Mouse (Mus musculus) hindbrain, postnatal 0 days (tissue): ENCODE measurements around the gene Plpp1. TPM values are rescaled to one million over a fixed set of nuclear protein-coding genes. Genes with fewer than 3 reads are reported as not detected.

Experiments
- ATAC-seq: fragments of 200-750 bp; cut with Nextera tagmentation; 2 replicates; pipeline ENCODE4 v1.8.0; 2017; ENCODE audit warnings: mild to moderate bottlenecking, moderate TSS enrichment, moderate library complexity
- DNase-seq: peaks from one replicate; pipeline ENCODE4 v3.0.0-alpha.2; 2015; ENCODE audit warnings: low spot score
- H3K27ac ChIP-seq: fragments of 300-500 bp; sonication (generic); 2 replicates; pipeline ENCODE4 v1.5.1; 2014; ENCODE audit warnings: mild to moderate bottlenecking
- H3K27me3 ChIP-seq: fragments of 300-500 bp; sonication (generic); 2 replicates; pipeline ENCODE4 v1.6.1; 2014; ENCODE audit warnings: low read length, mixed read lengths; ENCODE audit not compliant: insufficient read depth
- H3K36me3 ChIP-seq: fragments of 300-500 bp; sonication (generic); 2 replicates; pipeline ENCODE4 v1.6.1; 2014; ENCODE audit warnings: low read length, mixed read lengths; ENCODE audit not compliant: insufficient read depth
- H3K4me1 ChIP-seq: fragments of 300-500 bp; sonication (generic); 2 replicates; pipeline ENCODE4 v1.6.1; 2014; ENCODE audit warnings: antibody characterized with exemption, low read length, mixed read lengths; ENCODE audit not compliant: insufficient read depth
- H3K4me2 ChIP-seq: fragments of 300-500 bp; sonication (generic); 2 replicates; pipeline ENCODE4 v1.6.1; 2014; ENCODE audit warnings: low read depth, mild to moderate bottlenecking, low read length, moderate library complexity, mixed read lengths
- H3K4me3 ChIP-seq: fragments of 300-500 bp; sonication (generic); 2 replicates; pipeline ENCODE4 v1.5.1; 2014; ENCODE audit warnings: low read length
- H3K9ac ChIP-seq: fragments of 300-500 bp; sonication (generic); replicated peaks from 2 replicates; pipeline ENCODE4 v1.6.1; 2014; ENCODE audit warnings: mild to moderate bottlenecking, low read length, moderate library complexity, mixed read lengths
- H3K9me3 ChIP-seq: fragments of 300-500 bp; sonication (generic); 2 replicates; pipeline ENCODE4 v1.6.1; 2016; ENCODE audit warnings: low read length, mixed read lengths
- CTCF ChIP-seq: IDR thresholded peaks from 2 replicates; pipeline ENCODE4 v1.5.1; 2016; ENCODE audit warnings: antibody characterized with exemption, control low read depth, low read depth
- WGBS: fragments of 180-500 bp; shearing (Covaris S2); extraction: QIAGEN DNeasy Blood & Tissue Kit; methylation state at CpG from one replicate; pipeline ENCODE4 v1.1.7; 2014; 5-methylcytosine and 5-hydroxymethylcytosine counted together
- polyA plus RNA-seq: library from polyadenylated mRNA; unstranded; fragments of >200 nt; fragmentation: Nextera tagmentation; extraction: Ambion mirVana; gene quantifications from 2 replicates; pipeline ENCODE4 v1.2.1, GENCODE M21; 2015
- total RNA-seq: library from RNA; depleted of rRNA; stranded (reverse); fragments of >200 nt; gene quantifications from 2 replicates; pipeline ENCODE4 v1.2.3, GENCODE M21; 2014

Plpp1 gene
- total and polyA plus RNA-seq, 2 experiments from 2014 or later, result 54.0 to 88.1 TPM

DNA sequence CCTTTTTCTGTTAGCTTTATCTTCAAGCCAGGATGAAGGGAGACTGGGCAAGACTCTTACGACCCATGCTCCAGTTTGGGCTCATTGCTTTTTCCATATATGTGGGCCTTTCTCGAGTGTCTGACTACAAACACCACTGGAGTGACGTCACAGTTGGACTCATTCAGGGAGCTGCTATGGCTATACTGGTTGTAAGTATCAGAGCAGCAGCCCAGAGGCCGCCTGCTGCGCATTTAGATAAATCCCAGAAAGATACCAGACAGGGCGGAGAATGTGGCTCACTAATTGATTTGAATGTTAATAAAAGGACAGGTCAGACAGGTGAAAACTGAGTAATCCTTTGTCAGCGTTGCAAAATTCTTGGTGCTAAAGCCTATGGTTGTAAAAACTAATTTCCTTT lies 66.2 kb downstream of the Plpp1 start:
- peaks cover 53% of the 10 kb centered on the region for H3K36me3 ChIP-seq
- no peak overlapping the region for H3K4me3 ChIP-seq
- no peaks in the 10 kb centered on the region for H3K9me3 ChIP-seq
- H3K9ac ChIP-seq, result no peak overlapping the region
- no peak for DNase-seq
- no peaks in the 10 kb centered on the region for H3K27me3 ChIP-seq
- 88% methylated on average over 7 of the region's 7 CpGs for WGBS
- no peak overlapping the region for H3K27ac ChIP-seq
- ATAC-seq, result no peak
- H3K4me2 ChIP-seq, result no peak overlapping the region
- TF ChIP-seq CTCF, result no peak
- no peaks in the 10 kb centered on the region for H3K4me1 ChIP-seq

DNA sequence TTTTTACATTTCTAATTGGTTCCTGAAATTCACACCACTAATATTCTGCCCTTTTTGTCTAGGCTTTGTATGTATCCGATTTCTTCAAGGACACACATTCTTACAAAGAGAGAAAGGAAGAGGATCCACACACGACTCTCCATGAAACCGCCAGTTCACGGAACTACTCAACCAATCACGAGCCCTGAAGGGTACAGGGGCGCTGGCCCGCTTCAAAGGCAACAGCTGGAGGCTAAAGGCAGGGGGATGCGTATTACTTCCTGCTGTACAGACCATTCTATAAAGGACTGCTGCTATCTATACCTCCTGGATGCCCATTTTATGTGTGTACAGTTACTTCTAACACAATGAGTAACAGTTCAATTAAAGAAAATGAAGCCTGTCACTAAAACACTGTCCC lies 66.8 kb downstream of the Plpp1 start:
- Histone ChIP-seq H3K9me3 (no peaks in the 10 kb centered on the region), H3K27me3 (no peaks in the 10 kb centered on the region), H3K4me1 (no peaks in the 10 kb centered on the region), H3K36me3 (peaks cover 59% of the 10 kb centered on the region), H3K27ac (no peak overlapping the region), H3K4me2 (no peak overlapping the region), H3K4me3 (no peak overlapping the region), H3K9ac (no peak overlapping the region)
- TF ChIP-seq CTCF, result no peak
- WGBS, result 93% methylated on average over 8 of the region's 8 CpGs
- ATAC-seq (no peak), DNase-seq (no peak)

DNA sequence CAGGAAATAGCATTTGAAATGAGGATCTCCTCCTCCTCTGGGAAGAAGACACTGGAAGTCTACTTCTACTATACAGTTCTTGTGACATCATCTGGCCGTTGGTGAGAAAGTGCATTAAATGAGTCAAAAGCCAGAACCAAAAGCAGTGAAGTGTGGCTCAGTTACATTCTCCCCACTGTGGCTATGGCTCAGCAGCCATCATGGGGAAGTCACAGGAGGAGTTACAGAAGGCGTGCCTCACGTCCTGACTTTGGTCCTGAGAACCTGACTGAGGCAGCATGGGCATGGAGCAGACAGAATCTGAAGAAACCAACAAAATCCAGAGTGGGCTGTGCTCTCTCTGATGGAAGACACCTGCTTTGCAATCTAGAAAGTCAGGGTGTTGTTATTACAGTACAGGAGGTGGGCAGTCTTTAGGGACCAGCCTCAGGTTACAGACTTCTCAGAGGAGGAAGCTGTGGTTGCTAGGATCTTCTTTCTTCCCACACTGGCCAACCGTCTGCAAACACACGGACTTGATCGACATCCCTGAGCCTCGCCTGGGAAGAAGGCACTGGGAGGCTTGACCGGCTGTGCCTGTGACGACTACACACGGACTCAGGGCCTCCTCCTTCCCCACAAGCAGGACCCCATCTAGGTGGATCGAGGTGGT lies 69.6 kb downstream of the Plpp1 start:
- TF ChIP-seq CTCF, result no peak
- Histone ChIP-seq H3K4me3 (no peak overlapping the region), H3K27ac (no peak overlapping the region), H3K27me3 (no peaks in the 10 kb centered on the region), H3K4me2 (no peak overlapping the region), H3K9me3 (no peaks in the 10 kb centered on the region), H3K36me3 (peaks cover 66% of the 10 kb centered on the region), H3K9ac (no peak overlapping the region), H3K4me1 (no peaks in the 10 kb centered on the region)
- DNase-seq (no peak), ATAC-seq (no peak)
- 83% methylated on average over 11 of the region's 11 CpGs for WGBS

DNA sequence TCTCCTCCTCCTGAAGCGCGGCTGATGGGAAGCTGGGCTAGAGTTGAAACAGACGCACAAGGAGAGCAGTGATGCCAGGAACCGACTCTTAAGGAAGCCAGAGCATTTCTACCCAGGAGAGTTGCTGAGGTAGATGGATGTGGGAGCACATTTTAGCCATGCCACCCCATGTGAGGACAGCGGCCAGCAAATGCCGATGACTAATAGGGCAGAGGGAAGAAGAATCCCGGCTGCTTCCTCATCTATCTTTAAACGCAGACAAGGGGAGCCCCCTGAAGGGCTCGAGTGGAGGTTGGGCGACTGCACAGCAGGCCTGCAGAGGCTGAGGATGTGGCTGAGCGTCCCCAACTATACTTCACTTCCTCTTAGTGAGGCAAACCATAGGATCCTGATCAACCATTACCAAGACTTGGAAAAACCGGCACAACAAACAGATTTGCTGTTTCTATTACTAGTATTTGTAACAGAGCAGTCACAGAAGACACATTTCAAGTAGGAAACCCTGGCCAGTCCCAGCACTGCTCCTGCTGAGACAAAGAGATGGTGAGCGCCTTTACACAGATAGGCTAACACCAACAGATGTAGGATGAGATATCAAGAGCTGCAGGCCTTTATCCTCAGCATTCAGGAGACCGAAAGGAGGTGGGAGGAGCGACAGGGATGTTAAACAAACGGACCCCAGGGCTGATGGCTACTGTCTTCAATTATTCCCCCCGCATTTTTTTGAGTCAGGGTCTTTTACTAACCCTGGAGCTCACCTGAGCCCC lies 71.1 kb downstream of the Plpp1 start:
- ATAC-seq (no peak), DNase-seq (no peak)
- H3K4me1 ChIP-seq, result no peaks in the 10 kb centered on the region
- 78% methylated on average over 17 of the region's 17 CpGs for WGBS
- TF ChIP-seq CTCF, result no peak
- no peak overlapping the region for H3K27ac ChIP-seq
- H3K4me3 ChIP-seq, result no peak overlapping the region
- no peaks in the 10 kb centered on the region for H3K9me3 ChIP-seq
- H3K4me2 ChIP-seq, result no peak overlapping the region
- H3K36me3 ChIP-seq, result peaks cover 56% of the 10 kb centered on the region
- no peak overlapping the region for H3K9ac ChIP-seq
- no peaks in the 10 kb centered on the region for H3K27me3 ChIP-seq

DNA sequence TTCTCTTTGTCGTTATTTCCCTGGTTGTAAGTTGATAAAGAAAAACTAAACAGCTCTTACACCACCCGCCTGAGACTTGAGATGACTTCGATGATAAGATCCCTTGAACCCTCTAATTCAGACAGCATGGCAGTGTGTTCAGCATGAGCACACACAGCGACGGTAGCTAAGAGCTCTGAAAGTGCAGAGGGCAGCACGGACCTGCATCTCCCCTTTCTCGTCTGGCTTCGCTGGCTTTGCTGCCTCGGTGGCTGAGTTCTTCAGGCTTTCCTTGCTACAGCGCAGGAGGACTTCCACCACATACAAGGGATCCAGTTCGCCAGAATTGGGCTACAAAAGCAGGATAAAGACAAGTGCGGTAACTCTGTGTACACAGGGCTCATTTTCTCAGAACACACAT lies 86.6 kb downstream of the Plpp1 start:
- Histone ChIP-seq H3K36me3 (peaks cover 63% of the 10 kb centered on the region), H3K4me3 (no peak overlapping the region)

DNA sequence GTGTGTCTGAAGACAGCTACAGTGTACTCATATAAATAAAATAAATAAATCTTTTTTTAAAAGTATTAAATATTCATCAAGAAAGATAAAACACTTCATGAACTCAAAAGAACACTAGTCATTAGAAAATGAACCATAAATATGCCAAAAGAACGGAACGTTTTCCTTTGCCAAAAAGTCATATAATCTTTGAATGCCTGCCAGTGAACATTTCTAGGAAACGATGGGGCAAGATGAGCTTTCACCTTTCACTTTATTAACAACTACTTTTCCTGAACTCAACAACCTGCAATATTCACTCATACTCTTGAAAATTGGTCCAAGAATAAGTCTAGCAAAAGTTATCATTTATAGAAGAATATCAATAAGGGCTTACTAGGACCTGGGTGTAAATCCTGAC lies 101.6 kb downstream of the Plpp1 start:
- Histone ChIP-seq H3K9ac (no peak overlapping the region), H3K27ac (no peak overlapping the region), H3K9me3 (no peaks in the 10 kb centered on the region), H3K27me3 (no peaks in the 10 kb centered on the region), H3K4me1 (no peaks in the 10 kb centered on the region), H3K36me3 (peaks cover 28% of the 10 kb centered on the region; the same call in 1 of the 2 replicates), H3K4me3 (no peak overlapping the region), H3K4me2 (no peak overlapping the region)
- 91% methylated on average over 3 of the region's 3 CpGs for WGBS
- DNase-seq, result no peak
- no peak for ATAC-seq
- no peak for TF ChIP-seq CTCF

More for the DNA sequence above, 86.6 kb downstream of the Plpp1 start:
- Histone ChIP-seq H3K9ac (no peak overlapping the region), H3K9me3 (no peaks in the 10 kb centered on the region), H3K27ac (no peak overlapping the region), H3K27me3 (no peaks in the 10 kb centered on the region), H3K4me1 (no peaks in the 10 kb centered on the region), H3K4me2 (no peak overlapping the region)
- ATAC-seq (no peak), DNase-seq (no peak)
- no peak for TF ChIP-seq CTCF
- 93% methylated on average over 12 of the region's 12 CpGs for WGBS

DNA sequence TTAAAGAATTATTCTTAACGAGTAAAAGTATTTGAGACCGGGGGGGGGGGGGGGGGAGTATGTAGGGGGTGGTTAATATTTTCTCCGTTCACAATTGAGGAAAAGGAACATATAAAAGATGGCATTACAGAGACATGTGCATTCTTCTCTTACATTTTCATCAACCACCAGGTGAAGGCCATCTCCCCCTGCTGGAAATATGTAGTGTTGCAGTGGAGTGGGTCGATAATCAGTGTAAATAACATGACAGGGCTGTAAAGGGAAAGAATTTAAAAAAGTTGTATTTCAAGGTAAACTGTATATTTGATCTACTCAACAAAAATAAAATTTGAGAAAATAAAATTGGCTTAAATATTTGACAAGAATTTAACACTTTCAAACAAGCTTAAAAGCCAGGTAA lies 109.1 kb downstream of the Plpp1 start:
- WGBS, result 70% methylated on average over 4 of the region's 4 CpGs
- Histone ChIP-seq H3K4me2 (no peak overlapping the region), H3K9me3 (no peaks in the 10 kb centered on the region), H3K4me1 (no peaks in the 10 kb centered on the region), H3K9ac (no peak overlapping the region), H3K27ac (no peak overlapping the region), H3K4me3 (no peak overlapping the region), H3K27me3 (no peaks in the 10 kb centered on the region), H3K36me3 (peaks cover 11% of the 10 kb centered on the region)
- DNase-seq (peak; percentile 68), ATAC-seq (no peak)
- TF ChIP-seq CTCF, result peak; percentile 83
